Mouse (Mus musculus) liver, adult 2 months (tissue): ENCODE data around the gene Pip4k2a.

Source experiments
- CTCF ChIP-seq: fragments of 200-500 bp; IDR thresholded peaks from 2 replicates; pipeline ENCODE4 v1.5.1; 2011; ENCODE audit warnings: low read depth, low read length, control low read depth
- POLR2A ChIP-seq: fragments of 200-500 bp; IDR thresholded peaks from 2 replicates; pipeline ENCODE4 v1.6.1; 2011; ENCODE audit warnings: low read length, control low read depth; ENCODE audit not compliant: insufficient read depth; ENCODE audit errors: extremely low read depth

GRCm38 (mm10) chr2:18930318-18931060, 67.4 kb downstream of the Pip4k2a start:
- TF ChIP-seq CTCF (no peak), POLR2A (no peak)
